Mouse (Mus musculus) c-Kit-positive CD71-positive TER-119-negative erythroid progenitor cells, embryonic 14.5 days (primary cell): ENCODE results near the gene Qpctl.
A peak's percentile ranks its signal among the peaks of the same experiment; 100 is the strongest.
"Not testable (repeated sequence)": the region's sequence is repeated elsewhere in the genome, so short reads cannot be mapped to it uniquely, and the experiment has no call there.

Source experiments
- DNase-seq: peaks from one replicate; pipeline ENCODE4 v3.0.0-alpha.2; 2013; ENCODE audit warnings: low read depth

Qpctl gene

GRCm38 (mm10) chr7:19163752-19164151 lies 14.7 kb upstream of the Qpctl start:
- no peak for DNase-seq

GRCm38 (mm10) chr7:19162928-19163327 lies 13.8 kb upstream of the Qpctl start:
- no peak for DNase-seq

- DNase-seq = no peak
These were observed 11.0 kb upstream of the Qpctl start for GRCm38 (mm10) chr7:19160115-19160514.

GRCm38 (mm10) chr7:19159411-19159810 lies 10.3 kb upstream of the Qpctl start:
- no peak for DNase-seq

GRCm38 (mm10) chr7:19158601-19159000 lies 9.5 kb upstream of the Qpctl start:
- DNase-seq = no peak

- DNase-seq = peak; percentile 66
These were observed 8.2 kb upstream of the Qpctl start for GRCm38 (mm10) chr7:19157160-19157800.

- no peak for DNase-seq
These were observed 6.9 kb upstream of the Qpctl start for GRCm38 (mm10) chr7:19155825-19156475.

GRCm38 (mm10) chr7:19154796-19155195 lies 5.7 kb upstream of the Qpctl start:
- no peak for DNase-seq

GRCm38 (mm10) chr7:19151121-19151520 lies 2.0 kb upstream of the Qpctl start:
- DNase-seq = not testable (repeated sequence)

- DNase-seq = peak; percentile 93
These were observed 535 bp upstream of the Qpctl start, which contains the start of gene Snrpd2 for GRCm38 (mm10) chr7:19149626-19150025. Gene Snrpd2 (plus strand): TSS chr7:19149722.

GRCm38 (mm10) chr7:19148180-19148874 lies 764 bp downstream of the Qpctl start:
- DNase-seq = no peak

- DNase-seq = no peak
These were observed 1.5 kb downstream of the Qpctl start for GRCm38 (mm10) chr7:19147497-19148045.

GRCm38 (mm10) chr7:19146793-19147192 lies 2.3 kb downstream of the Qpctl start:
- no peak for DNase-seq

- no peak for DNase-seq
These were observed 11.7 kb downstream of the Qpctl start for GRCm38 (mm10) chr7:19137380-19137779.

- DNase-seq = no peak
These were observed 12.3 kb downstream of the Qpctl start for GRCm38 (mm10) chr7:19136673-19137334.

GRCm38 (mm10) chr7:19136168-19136567 lies 12.9 kb downstream of the Qpctl start:
- no peak for DNase-seq

- DNase-seq = peak; percentile 89
These were observed 17.7 kb downstream of the Qpctl start for GRCm38 (mm10) chr7:19131324-19131848.

GRCm38 (mm10) chr7:19130657-19131056 lies 18.4 kb downstream of the Qpctl start:
- no peak for DNase-seq

- DNase-seq = no peak
These were observed 19.7 kb downstream of the Qpctl start for GRCm38 (mm10) chr7:19129396-19129795.

GRCm38 (mm10) chr7:19127744-19128143 lies 21.3 kb downstream of the Qpctl start:
- DNase-seq = no peak

GRCm38 (mm10) chr7:19124713-19125112 lies 24.4 kb downstream of the Qpctl start:
- DNase-seq = no peak

GRCm38 (mm10) chr7:19121686-19122085 lies 27.4 kb downstream of the Qpctl start:
- no peak for DNase-seq
